Mouse (Mus musculus) spleen, embryonic (tissue): ENCODE data around the gene Chid1.

ENCODE experiments used
- CTCF ChIA-PET: fragments of 350-600 bp; sonication (Branson Sonifier 250); formaldehyde crosslinking; loops from one replicate; lab custom pipeline; 2022; lab: Charles Lee

Gene Chid1

GRCm38 (mm10) chr7:141506278-141506677 lies 33.4 kb downstream of the Chid1 start:
- CTCF ChIA-PET: no interaction called here

- CTCF ChIA-PET: no interaction called here
Measured at GRCm38 (mm10) chr7:141502556-141502905, 37.1 kb downstream of the Chid1 start.

GRCm38 (mm10) chr7:141501820-141502555 lies 37.7 kb downstream of the Chid1 start:
- CTCF ChIA-PET: no interaction called here

GRCm38 (mm10) chr7:141497600-141497999 lies 42.1 kb downstream of the Chid1 start:
- CTCF ChIA-PET: no interaction called here

GRCm38 (mm10) chr7:141495940-141496339 lies 43.7 kb downstream of the Chid1 start:
- CTCF ChIA-PET: no interaction called here

GRCm38 (mm10) chr7:141495379-141495778 lies 44.3 kb downstream of the Chid1 start:
- CTCF ChIA-PET: no interaction called here

- CTCF ChIA-PET: no interaction called here
Measured at GRCm38 (mm10) chr7:141493729-141494128, 45.9 kb downstream of the Chid1 start.

GRCm38 (mm10) chr7:141492738-141493137 lies 46.9 kb downstream of the Chid1 start:
- CTCF ChIA-PET: no interaction called here

GRCm38 (mm10) chr7:141491151-141491550 lies 48.5 kb downstream of the Chid1 start:
- CTCF ChIA-PET: no interaction called here

- CTCF ChIA-PET: interaction anchor here (0.8 kb wide), 1 partner anchor 651 kb away, joined by 4 read pairs; no protein-coding TSS in a partner anchor
Measured at GRCm38 (mm10) chr7:141487141-141487540, 52.5 kb downstream of the Chid1 start.

- CTCF ChIA-PET: no interaction called here
Measured at GRCm38 (mm10) chr7:141486239-141486638, 53.4 kb downstream of the Chid1 start.

- CTCF ChIA-PET: no interaction called here
Measured at GRCm38 (mm10) chr7:141485606-141486005, 54.1 kb downstream of the Chid1 start.

- CTCF ChIA-PET: no interaction called here
Measured at GRCm38 (mm10) chr7:141485186-141485585, 54.5 kb downstream of the Chid1 start.

GRCm38 (mm10) chr7:141484186-141485120 lies 55.2 kb downstream of the Chid1 start:
- CTCF ChIA-PET: no interaction called here

- CTCF ChIA-PET: interaction anchor here (0.6 kb wide), 2 partner anchors 80 to 104 kb away, joined by 4 to 12 read pairs; no protein-coding TSS in a partner anchor
Measured at GRCm38 (mm10) chr7:141483114-141483653, 56.5 kb downstream of the Chid1 start.

- CTCF ChIA-PET: interaction anchor here (0.6 kb wide), 1 partner anchor 79 kb away, joined by 12 read pairs; no protein-coding TSS in a partner anchor
Measured at GRCm38 (mm10) chr7:141482531-141483024, 57.1 kb downstream of the Chid1 start.

GRCm38 (mm10) chr7:141481498-141482401 lies 57.9 kb downstream of the Chid1 start:
- CTCF ChIA-PET: interaction anchor here (0.8 to 1.1 kb wide), 2 partner anchors 46 to 439 kb away, joined by 3 read pairs; no protein-coding TSS in a partner anchor

GRCm38 (mm10) chr7:141480842-141481497 lies 58.7 kb downstream of the Chid1 start:
- CTCF ChIA-PET: interaction anchor here (0.8 to 1.1 kb wide), 3 partner anchors 47 to 443 kb away, joined by 3 read pairs; no protein-coding TSS in a partner anchor

GRCm38 (mm10) chr7:141478270-141478748 lies 61.3 kb downstream of the Chid1 start:
- CTCF ChIA-PET: no interaction called here
